Mouse (Mus musculus) brain, adult 2 months (tissue): ENCODE measurements around the gene Kremen1.

ENCODE experiments used
- DNase-seq: peaks from one replicate; pipeline ENCODE4 v3.0.0; 2011; ENCODE audit warnings: low read depth, low spot score

Gene Kremen1

GRCm38 (mm10) chr11:5265764-5266163 is 4.4 kb upstream of the Kremen1 start:
- no peak for DNase-seq

GRCm38 (mm10) chr11:5263078-5263730 is 1.8 kb upstream of the Kremen1 start:
- DNase-seq, result no peak

- peak; percentile 29 for DNase-seq
Measured at GRCm38 (mm10) chr11:5260942-5261459, 357 bp downstream of the Kremen1 start.

GRCm38 (mm10) chr11:5259944-5260598 is 1.3 kb downstream of the Kremen1 start:
- DNase-seq, result no peak

GRCm38 (mm10) chr11:5258036-5258435 is 3.3 kb downstream of the Kremen1 start:
- no peak for DNase-seq

GRCm38 (mm10) chr11:5257151-5257862 is 4.1 kb downstream of the Kremen1 start:
- DNase-seq, result no peak

- peak; percentile 49 for DNase-seq
Measured at GRCm38 (mm10) chr11:5255509-5256014, 5.8 kb downstream of the Kremen1 start.

- no peak for DNase-seq
Measured at GRCm38 (mm10) chr11:5254016-5254415, 7.3 kb downstream of the Kremen1 start.

GRCm38 (mm10) chr11:5253528-5253927 is 7.8 kb downstream of the Kremen1 start:
- DNase-seq, result no peak

GRCm38 (mm10) chr11:5252727-5253126 is 8.6 kb downstream of the Kremen1 start:
- no peak for DNase-seq

- DNase-seq, result no peak
Measured at GRCm38 (mm10) chr11:5251112-5251511, 10.2 kb downstream of the Kremen1 start.

- no peak for DNase-seq
Measured at GRCm38 (mm10) chr11:5248200-5248599, 13.2 kb downstream of the Kremen1 start.

- no peak for DNase-seq
Measured at GRCm38 (mm10) chr11:5245431-5245830, 15.9 kb downstream of the Kremen1 start.

GRCm38 (mm10) chr11:5244749-5245130 is 16.6 kb downstream of the Kremen1 start:
- peak; percentile 76 for DNase-seq

GRCm38 (mm10) chr11:5243812-5244748 is 17.3 kb downstream of the Kremen1 start:
- peak; percentile 92 for DNase-seq

- DNase-seq, result no peak
Measured at GRCm38 (mm10) chr11:5243208-5243607, 18.1 kb downstream of the Kremen1 start.

- DNase-seq, result no peak
Measured at GRCm38 (mm10) chr11:5242158-5242557, 19.2 kb downstream of the Kremen1 start.

GRCm38 (mm10) chr11:5239706-5240690 is 21.4 kb downstream of the Kremen1 start:
- DNase-seq, result no peak

GRCm38 (mm10) chr11:5219910-5220447 is 41.4 kb downstream of the Kremen1 start:
- DNase-seq, result no peak

- no peak for DNase-seq
Measured at GRCm38 (mm10) chr11:5219371-5219770, 42.0 kb downstream of the Kremen1 start.
